Mouse (Mus musculus) left cerebral cortex, postnatal 25 days (tissue): ENCODE results near the gene Mapk9. TPM values are rescaled to one million over a fixed set of nuclear protein-coding genes. Genes with fewer than 3 reads are reported as not detected.
"Not testable (repeated sequence)": the region's sequence is repeated elsewhere in the genome, so short reads cannot be mapped to it uniquely, and the experiment has no call there.

Experiments
- DNase-seq, 2 experiments: peaks; one replicate each; pipeline ENCODE4 v3.0.0; 2022; ENCODE audit warnings: low spot score in 2 of 2, mixed read lengths in 1 of 2
- intact Hi-C: fragments of 180-260 bp; cut with DNase I; formaldehyde crosslinking; loops from one replicate; pipeline ENCODE4 v1.15.1; 2025
- total RNA-seq, 2 experiments: library from RNA; stranded (reverse); gene quantifications; 2 replicates each; pipeline ENCODE4 v1.2.3; 2021

The Mapk9 gene
- total RNA-seq, result 100 to 1,000 TPM; 212 to 231 TPM

GRCm38 (mm10) chr11:49846401-49847070 is at the start of gene Mapk9:
Gene Mapk9 (plus strand): TSS chr11:49846751.
- intact Hi-C loops, result loop anchor here (2.0 to 5.0 kb wide), 2 partner anchors 52 to 134 kb away; partner anchors contain the start of genes Cnot6 and Gfpt2
- DNase-seq, result peak; percentile 98 to 99

GRCm38 (mm10) chr11:49798931-49799330 is 47.6 kb upstream of the Mapk9 start:
- intact Hi-C loops, result no loop called here

GRCm38 (mm10) chr11:49801516-49801915 is 45.0 kb upstream of the Mapk9 start:
- intact Hi-C loops, result no loop called here
- DNase-seq, result no peak

More at GRCm38 (mm10) chr11:49798931-49799330, 47.6 kb upstream of the Mapk9 start:
- DNase-seq, result no peak

GRCm38 (mm10) chr11:49803801-49804200 is 42.8 kb upstream of the Mapk9 start:
- intact Hi-C loops, result no loop called here
- no peak for DNase-seq

- intact Hi-C loops, result no loop called here
- no peak for DNase-seq
These were observed 40.3 kb upstream of the Mapk9 start for GRCm38 (mm10) chr11:49806218-49806617.

GRCm38 (mm10) chr11:49808946-49809345 is 37.6 kb upstream of the Mapk9 start:
- intact Hi-C loops, result no loop called here
- no peak for DNase-seq

- intact Hi-C loops, DNase-seq: not testable (repeated sequence)
These were observed 35.9 kb upstream of the Mapk9 start for GRCm38 (mm10) chr11:49810696-49811095.

- intact Hi-C loops, result no loop called here
- DNase-seq, result peak in 1 of 2 experiments; percentile 50
These were observed 35.4 kb upstream of the Mapk9 start for GRCm38 (mm10) chr11:49811099-49811541.

- no peak for DNase-seq
- intact Hi-C loops, result no loop called here
These were observed 34.7 kb upstream of the Mapk9 start for GRCm38 (mm10) chr11:49811879-49812278.

- intact Hi-C loops, result no loop called here
- DNase-seq, result peak; percentile 77 to 98
These were observed 27.5 kb upstream of the Mapk9 start for GRCm38 (mm10) chr11:49818869-49819566.

- intact Hi-C loops, result no loop called here
- DNase-seq, result peak; percentile 10 to 68
These were observed 26.9 kb upstream of the Mapk9 start for GRCm38 (mm10) chr11:49819676-49820075.

GRCm38 (mm10) chr11:49820928-49821327 is 25.6 kb upstream of the Mapk9 start:
- DNase-seq, result no peak

GRCm38 (mm10) chr11:49821546-49821945 is 25.0 kb upstream of the Mapk9 start:
- no peak for DNase-seq

More at GRCm38 (mm10) chr11:49820928-49821327, 25.6 kb upstream of the Mapk9 start:
- intact Hi-C loops, result no loop called here

GRCm38 (mm10) chr11:49822337-49822736 is 24.2 kb upstream of the Mapk9 start:
- intact Hi-C loops, result no loop called here
- no peak for DNase-seq

More at GRCm38 (mm10) chr11:49821546-49821945, 25.0 kb upstream of the Mapk9 start:
- intact Hi-C loops, result no loop called here

- intact Hi-C loops, result loop anchor here (2.0 kb wide), 1 partner anchor 44 kb away; no protein-coding TSS in a partner anchor
- DNase-seq, result no peak
These were observed 21.7 kb upstream of the Mapk9 start for GRCm38 (mm10) chr11:49824896-49825295.

GRCm38 (mm10) chr11:49827243-49827642 is 19.3 kb upstream of the Mapk9 start:
- intact Hi-C loops, result no loop called here
- DNase-seq, result no peak

GRCm38 (mm10) chr11:49829176-49829745 is 17.3 kb upstream of the Mapk9 start:
- intact Hi-C loops, result no loop called here
- no peak for DNase-seq

- intact Hi-C loops, result no loop called here
- peak in 1 of 2 experiments; percentile 14 for DNase-seq
These were observed 14.6 kb upstream of the Mapk9 start for GRCm38 (mm10) chr11:49831980-49832379.

- intact Hi-C loops, result no loop called here
These were observed 13.6 kb upstream of the Mapk9 start for GRCm38 (mm10) chr11:49832962-49833361.

GRCm38 (mm10) chr11:49834248-49834647 is 12.3 kb upstream of the Mapk9 start:
- intact Hi-C loops, result no loop called here
- no peak for DNase-seq

More at GRCm38 (mm10) chr11:49832962-49833361, 13.6 kb upstream of the Mapk9 start:
- DNase-seq, result no peak
